Mouse (Mus musculus) G1E (cell line): ENCODE measurements around the gene Dnaaf3.

Experiments used
- CTCF ChIP-seq: IDR thresholded peaks from 2 replicates; pipeline ENCODE4 v1.5.1; 2012; ENCODE audit warnings: low read depth, low read length, inconsistent platforms, mixed read lengths
- GATA1 ChIP-seq: IDR thresholded peaks from 2 replicates; pipeline ENCODE4 v1.6.1; 2012; ENCODE audit warnings: borderline replicate concordance, low read length, inconsistent platforms, mixed read lengths
- GATA2 ChIP-seq: IDR thresholded peaks from 2 replicates; pipeline ENCODE4 v1.6.1; 2012; ENCODE audit warnings: low read depth, low read length, inconsistent platforms, borderline replicate concordance
- POLR2AphosphoS5 ChIP-seq: IDR thresholded peaks from 2 replicates; pipeline ENCODE4 v1.6.1; 2012; ENCODE audit warnings: low read depth, low read length, inconsistent platforms; ENCODE audit not compliant: insufficient replicate concordance
- TAL1 ChIP-seq: conservative IDR thresholded peaks from 2 replicates; pipeline ENCODE4 v1.6.1; 2012; ENCODE audit warnings: low read depth, low read length, inconsistent platforms, mixed read lengths

DNA sequence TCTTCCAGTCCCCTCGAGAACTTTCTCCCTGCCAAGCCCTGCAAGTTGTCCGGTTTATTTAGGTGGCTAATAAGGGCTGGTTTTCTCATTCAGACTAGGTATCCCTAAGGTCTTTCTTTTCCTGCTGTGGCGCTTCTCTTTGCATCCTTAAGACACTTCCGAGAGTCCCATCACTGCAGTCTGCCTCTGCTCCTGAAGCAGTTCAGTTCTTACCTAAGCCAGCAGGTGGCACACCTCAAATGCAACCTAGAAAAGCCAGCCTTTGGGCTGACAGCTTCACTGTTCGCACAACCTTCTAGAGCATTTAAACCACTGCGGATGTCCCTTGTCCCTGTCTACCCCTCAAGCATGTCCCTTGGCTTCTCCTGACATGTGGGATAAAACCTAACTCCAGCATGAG lies 52.6 kb downstream of the Dnaaf3 start:
- TF ChIP-seq TAL1 (no peak), GATA1 (no peak), CTCF (peak; percentile 23; the same call in 1 of the 2 replicates), POLR2AphosphoS5 (no peak), GATA2 (no peak)
